Mouse (Mus musculus) naive thymus-derived CD4-positive, alpha-beta T cell, adult 5 months (primary cell): ENCODE results near the gene Cep70. TPM values are rescaled to one million over a fixed set of nuclear protein-coding genes. Genes with fewer than 3 reads are reported as not detected.

Experiments
- polyA plus RNA-seq: library from polyadenylated mRNA; unstranded; fragments of 100-300 nt; shearing (Covaris generic); gene quantifications from one replicate; pipeline ENCODE4 v1.2.1, GENCODE M21; 2017

The Cep70 gene
- polyA plus RNA-seq, result 13.6 TPM

DNA sequence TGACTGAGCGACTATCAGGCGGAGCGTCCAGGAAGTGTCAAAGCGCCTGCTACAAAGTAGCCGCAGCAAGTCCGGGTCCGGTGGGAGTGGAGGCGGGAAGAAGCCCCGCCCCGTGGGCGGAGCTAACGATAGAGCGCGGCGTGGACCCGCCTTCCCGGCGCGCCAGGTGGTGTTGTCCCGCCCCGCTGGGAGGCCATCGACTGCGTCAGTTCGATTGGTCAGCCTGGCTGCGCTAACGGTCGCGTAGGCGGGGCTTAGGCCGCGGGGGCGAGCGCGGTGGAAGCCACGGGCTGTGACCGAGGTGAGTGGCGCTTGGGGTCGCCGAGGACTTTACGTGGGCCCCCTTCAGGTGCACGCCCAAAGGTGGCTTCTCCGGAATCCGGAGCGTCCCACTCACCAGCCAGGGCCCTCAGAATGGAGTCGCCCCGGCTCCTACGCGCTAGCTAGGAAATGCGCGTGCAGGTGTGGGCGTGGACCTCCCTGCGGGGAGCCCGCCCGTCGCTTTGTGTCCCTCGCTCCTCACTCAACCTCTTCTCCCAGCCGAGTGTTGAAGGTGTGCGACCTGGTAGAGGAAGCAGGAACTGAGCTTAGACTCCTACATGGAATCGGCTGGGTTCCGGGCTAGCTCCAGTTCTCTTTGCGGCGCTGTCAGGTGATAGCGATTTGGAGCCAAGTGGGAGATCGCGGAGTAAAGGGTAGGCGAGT is at the start of gene Cep70:
Cep70 (plus strand) TSS at position 178 of the 705 bp plus-strand sequence.

DNA sequence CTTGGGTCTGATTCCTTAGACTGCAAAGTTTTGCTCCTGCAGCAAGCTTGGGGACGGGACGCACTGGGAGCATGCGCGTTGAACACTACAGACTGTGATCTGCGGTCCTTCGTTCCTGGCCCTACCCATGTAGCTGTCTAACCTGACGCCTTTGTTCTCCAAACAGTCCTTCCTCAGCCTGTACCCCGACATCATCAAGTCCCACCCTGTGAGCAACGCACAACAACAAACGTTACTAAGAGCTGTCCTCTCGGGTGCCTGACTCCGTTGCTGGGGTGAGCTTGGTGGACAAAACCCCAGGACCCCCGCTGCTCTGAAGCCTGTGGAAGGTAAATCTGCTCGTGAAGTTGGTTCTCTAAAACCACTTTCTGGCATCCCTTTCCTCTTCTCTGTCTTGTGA is 6.0 kb upstream of the Cep70 start, which contains the start of gene Faiml:
Faiml (minus strand) TSS at position 101 of the 400 bp plus-strand sequence.

Other genes starting within 250 kb of the Cep70 start
- gene Gm1123, start 207.7 kb upstream of the Cep70 start, polyA plus RNA-seq, result 0.37 TPM
- 13.8 TPM for gene Pik3cb, start 102.7 kb upstream of the Cep70 start, polyA plus RNA-seq
- gene Faiml, start 6.1 kb upstream of the Cep70 start, polyA plus RNA-seq, result not detected
- not detected for gene Esyt3, start 115.2 kb downstream of the Cep70 start, polyA plus RNA-seq
- not detected for gene Mras, start 194.0 kb downstream of the Cep70 start, polyA plus RNA-seq
- gene Nme9, start 208.1 kb downstream of the Cep70 start, polyA plus RNA-seq, result not detected